Mouse (Mus musculus) forebrain, postnatal 0 days (tissue): ENCODE data around the gene Tent2. TPM values are rescaled to one million over a fixed set of nuclear protein-coding genes. Genes with fewer than 3 reads are reported as not detected.

Source experiments
- ATAC-seq: fragments of 200-750 bp; cut with Nextera tagmentation; 2 replicates; pipeline ENCODE4 v1.8.0; 2017; ENCODE audit warnings: mild to moderate bottlenecking, moderate library complexity
- DNase-seq: peaks from one replicate; pipeline ENCODE4 v3.0.0-alpha.2; 2015
- H3K27ac ChIP-seq: fragments of 300-500 bp; sonication (generic); 2 replicates; pipeline ENCODE4 v1.5.1; 2014; ENCODE audit warnings: low read depth, mild to moderate bottlenecking, antibody characterized with exemption, low read length, moderate library complexity, mixed read lengths
- H3K27me3 ChIP-seq: fragments of 300-500 bp; sonication (generic); 2 replicates; pipeline ENCODE4 v1.6.1; 2014; ENCODE audit warnings: mild to moderate bottlenecking, low read length, mixed read lengths; ENCODE audit not compliant: insufficient read depth
- H3K36me3 ChIP-seq: fragments of 300-500 bp; sonication (generic); 2 replicates; pipeline ENCODE4 v1.6.1; 2014; ENCODE audit warnings: mild to moderate bottlenecking, moderate library complexity; ENCODE audit not compliant: insufficient read depth
- H3K4me1 ChIP-seq: fragments of 300-500 bp; sonication (generic); 2 replicates; pipeline ENCODE4 v1.6.1; 2014; ENCODE audit warnings: antibody characterized with exemption; ENCODE audit not compliant: insufficient read depth
- H3K4me2 ChIP-seq: fragments of 300-500 bp; sonication (generic); 2 replicates; pipeline ENCODE4 v1.6.1; 2014; ENCODE audit warnings: low read depth, mild to moderate bottlenecking, moderate library complexity
- H3K4me3 ChIP-seq: fragments of 300-500 bp; sonication (generic); 2 replicates; pipeline ENCODE4 v1.5.1; 2014; ENCODE audit warnings: low read depth, low read length, mixed read lengths
- H3K9ac ChIP-seq: fragments of 300-500 bp; sonication (generic); 2 replicates; pipeline ENCODE4 v1.6.1; 2014; ENCODE audit warnings: mild to moderate bottlenecking
- H3K9me3 ChIP-seq: fragments of 300-500 bp; sonication (generic); 2 replicates; pipeline ENCODE4 v1.6.1; 2016; ENCODE audit warnings: low read length
- CTCF ChIP-seq: sonication (generic); IDR thresholded peaks from 2 replicates; pipeline ENCODE4 v1.5.1; 2016; ENCODE audit warnings: antibody characterized with exemption, control low read depth, low read depth
- WGBS: fragments of 180-500 bp; shearing (Covaris S2); extraction: QIAGEN DNeasy Blood & Tissue Kit; methylation state at CpG from one replicate; pipeline ENCODE4 v1.1.7; 2014; 5-methylcytosine and 5-hydroxymethylcytosine counted together
- polyA plus RNA-seq: library from polyadenylated mRNA; unstranded; fragments of >200 nt; fragmentation: Nextera tagmentation; extraction: Ambion mirVana; gene quantifications from 2 replicates; pipeline ENCODE4 v1.2.1, GENCODE M21; 2015
- total RNA-seq: library from RNA; depleted of rRNA; stranded (reverse); fragments of >200 nt; gene quantifications from 2 replicates; pipeline ENCODE4 v1.2.3, GENCODE M21; 2014

Tent2 gene
- total and polyA plus RNA-seq, 2 experiments from 2014 or later = 27.5 to 51.7 TPM

GRCm38 (mm10) chr13:93144336-93145167 is 47.6 kb downstream of the Tent2 start, which contains the start of gene Cmya5:
Gene Cmya5 (minus strand): TSS chr13:93144724.
- peak; percentile 88 for ATAC-seq
- H3K27ac ChIP-seq = peak within 1 kb of the TSS; percentile 9; the same call in 1 of the 2 replicates
- H3K27me3 ChIP-seq = no peaks in the 10 kb centered on the region

DNA sequence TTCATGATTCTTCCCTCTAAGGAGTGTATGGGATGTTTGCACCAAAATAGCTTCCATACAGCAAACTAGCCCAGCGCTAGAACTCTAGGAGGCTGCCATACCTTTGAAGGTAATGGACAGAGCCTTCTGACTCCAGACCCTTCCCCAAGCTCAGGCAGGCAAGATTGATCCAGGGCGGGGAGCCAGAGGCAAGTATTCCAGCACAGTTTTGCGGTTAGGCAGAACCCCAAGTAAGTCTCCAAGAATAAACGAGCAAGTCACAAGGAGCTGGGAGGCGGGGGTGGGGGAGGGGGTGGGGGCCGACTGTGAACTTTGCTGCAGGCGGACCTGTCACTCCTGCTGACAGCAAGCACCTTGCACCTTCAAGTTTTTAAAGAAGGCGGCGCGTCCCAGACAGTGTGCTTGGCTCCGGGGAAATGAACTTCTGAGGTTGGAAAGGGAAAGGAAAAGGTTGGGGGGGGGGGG is 48.3 kb downstream of the Tent2 start:
- Histone ChIP-seq H3K9me3 (no peaks in the 10 kb centered on the region), H3K36me3 (no peaks in the 10 kb centered on the region; the same call in 1 of the 2 replicates), H3K27me3 (no peaks in the 10 kb centered on the region), H3K4me2 (peak overlapping the region; percentile 95), H3K4me3 (peak overlapping the region; percentile 48), H3K9ac (peak overlapping the region; percentile 54), H3K27ac (no peak overlapping the region), H3K4me1 (peaks cover 11% of the 10 kb centered on the region; the same call in 1 of the 2 replicates)
- 14% methylated on average over 11 of the region's 11 CpGs for WGBS
- ATAC-seq (peak; percentile 34; the same call in 1 of the 2 replicates), DNase-seq (no peak)
- TF ChIP-seq CTCF = no peak

More at GRCm38 (mm10) chr13:93144336-93145167, 47.6 kb downstream of the Tent2 start, which contains the start of gene Cmya5:
- 2% methylated on average over 45 of the region's 45 CpGs for WGBS
- H3K36me3 ChIP-seq = no peaks in the 10 kb centered on the region; the same call in 1 of the 2 replicates
- H3K4me1 ChIP-seq = peaks cover 11% of the 10 kb centered on the region; the same call in 1 of the 2 replicates
- peak within 1 kb of the TSS; percentile 48 for H3K4me3 ChIP-seq
- peak; percentile 56 for TF ChIP-seq CTCF
- DNase-seq = peak; percentile 81
- peak within 1 kb of the TSS; percentile 95 for H3K4me2 ChIP-seq
- H3K9me3 ChIP-seq = no peaks in the 10 kb centered on the region
- H3K9ac ChIP-seq = peak within 1 kb of the TSS; percentile 54

DNA sequence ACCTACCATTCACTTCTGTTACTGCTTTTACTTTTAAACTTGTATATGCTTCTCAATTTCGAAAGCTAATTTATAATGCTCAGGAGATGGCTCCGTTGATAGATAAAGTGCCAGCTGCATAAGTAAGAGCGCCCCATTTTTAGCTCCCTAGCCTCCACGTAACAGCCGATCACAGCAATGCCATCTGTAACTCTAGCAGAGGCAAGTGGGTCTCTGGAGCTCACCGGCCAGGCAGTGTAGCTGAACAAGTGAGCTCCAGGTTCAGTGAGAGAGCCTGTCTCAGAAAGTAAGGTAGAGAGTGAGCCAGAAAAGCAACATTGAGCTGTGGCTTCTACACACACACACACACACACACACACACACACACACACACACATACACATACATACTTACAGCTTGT is 51.0 kb downstream of the Tent2 start:
- no peak for TF ChIP-seq CTCF
- Histone ChIP-seq H3K4me3 (no peak overlapping the region), H3K4me2 (no peak overlapping the region), H3K4me1 (peaks cover 11% of the 10 kb centered on the region; the same call in 1 of the 2 replicates), H3K36me3 (no peaks in the 10 kb centered on the region), H3K27ac (no peak overlapping the region), H3K9ac (no peak overlapping the region), H3K27me3 (no peaks in the 10 kb centered on the region), H3K9me3 (no peaks in the 10 kb centered on the region)
- no peak for DNase-seq
- ATAC-seq = no peak
- 83% methylated on average over 6 of the region's 6 CpGs for WGBS

DNA sequence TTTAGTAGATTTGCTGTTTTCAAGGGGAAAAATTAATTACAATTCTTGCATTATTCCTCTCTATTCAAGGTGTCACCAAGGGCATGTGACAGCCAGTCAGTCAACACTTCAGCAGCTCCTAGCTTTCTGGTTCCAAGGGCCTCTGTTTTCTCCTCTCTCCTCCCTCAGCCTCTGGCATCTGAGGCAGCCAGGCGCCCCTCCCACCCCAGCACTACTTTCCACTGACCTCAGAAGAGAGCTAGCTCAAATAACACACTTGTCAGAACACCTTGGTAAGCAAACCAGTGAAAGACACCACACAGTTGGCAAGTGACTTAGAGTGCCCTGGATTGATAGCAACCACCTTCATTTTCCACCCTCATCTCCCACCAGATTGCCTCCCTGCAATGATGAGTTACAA is 54.1 kb downstream of the Tent2 start:
- Histone ChIP-seq H3K9me3 (no peaks in the 10 kb centered on the region), H3K4me1 (no peaks in the 10 kb centered on the region), H3K4me2 (no peak overlapping the region), H3K27ac (no peak overlapping the region), H3K36me3 (no peaks in the 10 kb centered on the region), H3K27me3 (no peaks in the 10 kb centered on the region), H3K9ac (no peak overlapping the region), H3K4me3 (no peak overlapping the region)
- DNase-seq = no peak
- TF ChIP-seq CTCF = no peak
- no peak for ATAC-seq
- 70% methylated on average over 1 of the region's 1 CpGs for WGBS

GRCm38 (mm10) chr13:93137098-93137497 is 55.1 kb downstream of the Tent2 start:
- WGBS = 89% methylated on average over 7 of the region's 7 CpGs
- no peaks in the 10 kb centered on the region for H3K36me3 ChIP-seq
- H3K27ac ChIP-seq = no peak overlapping the region
- DNase-seq = no peak
- H3K9ac ChIP-seq = no peak overlapping the region
- no peak overlapping the region for H3K4me2 ChIP-seq
- no peak overlapping the region for H3K4me3 ChIP-seq
- H3K4me1 ChIP-seq = no peaks in the 10 kb centered on the region
- no peak for TF ChIP-seq CTCF
- no peak for ATAC-seq
- H3K27me3 ChIP-seq = no peaks in the 10 kb centered on the region
- H3K9me3 ChIP-seq = no peaks in the 10 kb centered on the region

GRCm38 (mm10) chr13:93136251-93136650 is 55.9 kb downstream of the Tent2 start:
- Histone ChIP-seq H3K4me2 (no peak overlapping the region), H3K27ac (no peak overlapping the region), H3K9ac (no peak overlapping the region), H3K36me3 (no peaks in the 10 kb centered on the region), H3K9me3 (no peaks in the 10 kb centered on the region), H3K4me3 (no peak overlapping the region), H3K27me3 (no peaks in the 10 kb centered on the region), H3K4me1 (no peaks in the 10 kb centered on the region)
- no peak for DNase-seq
- TF ChIP-seq CTCF = no peak
- 97% methylated on average over 1 of the region's 1 CpGs for WGBS
- ATAC-seq = no peak

- Histone ChIP-seq H3K36me3 (no peaks in the 10 kb centered on the region), H3K4me3 (no peak overlapping the region), H3K9me3 (no peaks in the 10 kb centered on the region), H3K4me1 (no peaks in the 10 kb centered on the region), H3K27ac (no peak overlapping the region), H3K27me3 (no peaks in the 10 kb centered on the region), H3K9ac (no peak overlapping the region), H3K4me2 (no peak overlapping the region)
- no peak for TF ChIP-seq CTCF
- ATAC-seq = no peak
- DNase-seq = no peak
- 93% methylated on average over 2 of the region's 2 CpGs for WGBS
These were observed 56.7 kb downstream of the Tent2 start for GRCm38 (mm10) chr13:93135501-93135900.
